Mouse (Mus musculus) limb, embryonic 12.5 days (tissue): ENCODE results near the gene Gm3415. TPM values are rescaled to one million over a fixed set of nuclear protein-coding genes. Genes with fewer than 3 reads are reported as not detected.

Experiments used
- ATAC-seq: fragments of 200-750 bp; cut with Nextera tagmentation; 2 replicates; pipeline ENCODE4 v1.8.0; 2017; ENCODE audit warnings: low read depth, moderate TSS enrichment; ENCODE audit not compliant: insufficient number of reproducible peaks, insufficient read depth, low FRiP score, low TSS enrichment
- H3K27ac ChIP-seq: fragments of 300-500 bp; sonication (generic); 2 replicates; pipeline ENCODE4 v1.5.1; 2016; ENCODE audit warnings: mild to moderate bottlenecking, moderate library complexity
- H3K27me3 ChIP-seq: fragments of 300-500 bp; sonication (generic); 2 replicates; pipeline ENCODE4 v1.6.1; 2016; ENCODE audit warnings: mild to moderate bottlenecking, moderate library complexity
- H3K36me3 ChIP-seq: fragments of 300-500 bp; sonication (generic); 2 replicates; pipeline ENCODE4 v1.6.1; 2016; ENCODE audit warnings: mild to moderate bottlenecking, moderate library complexity
- H3K4me1 ChIP-seq: fragments of 300-500 bp; sonication (generic); replicated peaks from 2 replicates; pipeline ENCODE4 v1.6.1; 2016
- H3K4me2 ChIP-seq: fragments of 300-500 bp; sonication (generic); 2 replicates; pipeline ENCODE4 v1.6.1; 2016; ENCODE audit warnings: mild to moderate bottlenecking, moderate library complexity
- H3K4me3 ChIP-seq: fragments of 300-500 bp; sonication (generic); replicated peaks from 2 replicates; pipeline ENCODE4 v1.5.1; 2016; ENCODE audit warnings: mild to moderate bottlenecking
- H3K9ac ChIP-seq: fragments of 300-500 bp; sonication (generic); replicated peaks from 2 replicates; pipeline ENCODE4 v1.6.1; 2016; ENCODE audit warnings: mild to moderate bottlenecking, moderate library complexity
- H3K9me3 ChIP-seq: fragments of 300-500 bp; sonication (generic); 2 replicates; pipeline ENCODE4 v1.6.1; 2016; ENCODE audit warnings: mild to moderate bottlenecking, moderate library complexity
- WGBS: fragments of 180-500 bp; shearing (Covaris S2); methylation state at CpG from one replicate; pipeline ENCODE4 v1.1.7; 2016; 5-methylcytosine and 5-hydroxymethylcytosine counted together
- polyA plus RNA-seq: library from polyadenylated mRNA; unstranded; fragments of >200 nt; fragmentation: Nextera tagmentation; extraction: Ambion mirVana; gene quantifications from 2 replicates; pipeline ENCODE4 v1.2.1, GENCODE M21; 2016

Gene Gm3415
- polyA plus RNA-seq, 1 experiment from 2014 or later, result not detected

DNA sequence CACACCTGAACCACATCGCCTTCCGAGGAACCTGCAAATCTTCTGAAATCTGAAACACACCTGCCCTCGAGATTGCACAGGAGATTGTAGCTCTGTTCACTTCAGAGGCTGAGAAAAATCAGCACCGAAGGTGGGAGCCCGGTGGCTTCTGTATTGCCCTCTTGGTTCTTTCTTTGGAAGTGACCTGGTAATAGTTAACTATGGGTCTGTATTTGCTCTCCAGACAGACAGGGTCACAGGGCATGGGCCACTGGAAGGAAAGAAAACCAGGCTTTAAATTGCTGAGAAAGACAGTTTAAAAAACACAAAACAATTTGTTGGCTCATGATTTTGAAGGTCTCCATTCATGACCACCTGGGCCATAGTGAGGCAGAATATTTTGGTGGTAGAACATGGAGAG lies 44.0 kb downstream of the Gm3415 start:
- no peak overlapping the region for H3K4me3 ChIP-seq
- 82% methylated on average over 5 of the region's 5 CpGs for WGBS
- ATAC-seq, result no peak
- H3K4me1 ChIP-seq, result no peaks in the 10 kb centered on the region
- H3K9ac ChIP-seq, result no peak overlapping the region
- no peaks in the 10 kb centered on the region for H3K9me3 ChIP-seq
- no peak overlapping the region for H3K4me2 ChIP-seq
- H3K27me3 ChIP-seq, result no peaks in the 10 kb centered on the region
- H3K27ac ChIP-seq, result no peak overlapping the region
- no peaks in the 10 kb centered on the region for H3K36me3 ChIP-seq

DNA sequence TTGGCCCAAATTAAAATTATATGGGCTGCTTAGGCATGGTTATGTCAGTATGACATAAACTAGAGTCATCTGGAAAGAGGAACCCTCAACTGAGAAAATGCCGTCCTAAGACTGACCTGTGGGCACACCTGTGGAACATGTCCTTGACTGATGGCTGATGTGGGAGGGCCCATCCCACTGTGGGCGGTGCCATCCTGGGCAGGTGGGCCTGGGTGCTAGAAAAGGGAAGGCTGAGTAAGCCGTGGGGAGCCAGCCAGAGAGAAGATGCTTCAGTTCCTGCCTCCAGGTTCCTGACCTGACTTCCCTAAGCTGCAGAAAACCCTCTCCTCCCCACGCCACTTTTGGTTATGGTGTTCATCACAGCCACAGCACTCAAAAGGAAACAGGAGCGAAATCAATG lies 50.3 kb downstream of the Gm3415 start:
- ATAC-seq, result no peak
- Histone ChIP-seq H3K4me1 (peaks cover 8% of the 10 kb centered on the region), H3K9me3 (no peaks in the 10 kb centered on the region), H3K9ac (no peak overlapping the region), H3K27me3 (no peaks in the 10 kb centered on the region), H3K4me2 (no peak overlapping the region), H3K4me3 (no peak overlapping the region), H3K27ac (no peak overlapping the region), H3K36me3 (no peaks in the 10 kb centered on the region)
- 68% methylated on average over 5 of the region's 5 CpGs for WGBS

DNA sequence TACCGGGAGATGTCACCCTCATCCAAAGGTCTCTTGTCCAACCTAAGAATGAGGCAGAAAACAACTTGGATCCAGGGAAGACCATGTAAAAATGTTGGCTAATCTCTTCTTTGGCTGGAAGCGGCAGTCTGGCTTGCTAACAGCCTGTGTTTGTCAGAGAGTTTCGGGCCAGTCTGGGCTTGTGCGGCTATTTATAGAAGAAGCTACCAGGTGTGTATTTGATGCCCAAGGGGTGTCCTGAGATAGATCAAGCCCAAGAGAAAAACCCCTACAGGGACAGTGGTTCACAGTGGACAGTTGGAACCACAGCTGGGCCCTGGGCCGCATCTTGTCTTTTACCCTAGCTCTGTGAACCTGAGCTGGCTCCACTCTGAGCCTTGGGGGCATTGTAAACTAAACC lies 51.0 kb downstream of the Gm3415 start:
- peaks cover 15% of the 10 kb centered on the region for H3K4me1 ChIP-seq
- H3K9ac ChIP-seq, result no peak overlapping the region
- no peak for ATAC-seq
- no peak overlapping the region for H3K4me2 ChIP-seq
- H3K4me3 ChIP-seq, result no peak overlapping the region
- WGBS, result 86% methylated on average over 5 of the region's 5 CpGs
- no peaks in the 10 kb centered on the region for H3K36me3 ChIP-seq
- H3K27me3 ChIP-seq, result no peaks in the 10 kb centered on the region
- no peaks in the 10 kb centered on the region for H3K9me3 ChIP-seq
- H3K27ac ChIP-seq, result no peak overlapping the region

DNA sequence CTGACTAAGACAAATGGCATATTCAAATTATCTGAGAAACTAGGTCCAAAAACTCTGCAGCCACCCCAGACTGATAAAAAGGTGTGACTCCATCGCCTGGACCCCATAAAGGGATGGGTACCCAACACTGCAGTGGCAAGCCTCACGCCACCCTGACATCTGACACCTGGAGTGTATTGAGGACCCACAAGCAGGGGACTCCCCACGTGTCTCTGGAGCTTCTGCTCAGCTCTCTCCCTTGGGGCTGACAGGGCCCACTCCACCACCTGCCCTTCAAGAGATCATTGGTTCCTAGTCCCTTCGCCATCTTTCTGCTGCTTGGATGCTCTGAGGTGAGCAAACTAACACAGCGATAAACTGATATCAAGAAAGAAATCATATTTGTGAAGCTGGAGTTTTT lies 51.9 kb downstream of the Gm3415 start:
- 64% methylated on average over 5 of the region's 5 CpGs for WGBS
- ATAC-seq, result no peak
- Histone ChIP-seq H3K4me3 (no peak overlapping the region), H3K9ac (no peak overlapping the region), H3K36me3 (no peaks in the 10 kb centered on the region), H3K27me3 (no peaks in the 10 kb centered on the region), H3K9me3 (no peaks in the 10 kb centered on the region), H3K4me2 (no peak overlapping the region), H3K27ac (no peak overlapping the region), H3K4me1 (peaks cover 15% of the 10 kb centered on the region)

Other genes starting within 250 kb of the Gm3415 start
- gene Wasf3, start 171.2 kb upstream of the Gm3415 start, polyA plus RNA-seq, result 4.4 and 4.6 TPM in 2 replicates
- not detected in 2 replicates for gene Gm6408, start 74.2 kb upstream of the Gm3415 start, polyA plus RNA-seq
- gene Gm6370, start 64.8 kb upstream of the Gm3415 start, polyA plus RNA-seq, result not detected in 2 replicates
- gene 4930449I24Rik, start 53.7 kb upstream of the Gm3415 start, polyA plus RNA-seq, result not detected in 2 replicates
- gene Gm3402, start 42.0 kb upstream of the Gm3415 start, polyA plus RNA-seq, result not detected in 2 replicates
- not detected in 2 replicates for gene Gm3404, start 30.3 kb upstream of the Gm3415 start, polyA plus RNA-seq
- gene Gm3409, start 18.5 kb upstream of the Gm3415 start, polyA plus RNA-seq, result not detected in 2 replicates
- gene Gpr12, start 29.1 kb downstream of the Gm3415 start, polyA plus RNA-seq, result 0.18 and 0.28 TPM in 2 replicates
- gene Usp12, start 238.9 kb downstream of the Gm3415 start, polyA plus RNA-seq, result 15.2 and 15.4 TPM in 2 replicates